Mouse (Mus musculus) stomach, postnatal 0 days (tissue): Measurements from ENCODE around the gene Bdkrb1. TPM values are rescaled to one million over a fixed set of nuclear protein-coding genes. Genes with fewer than 3 reads are reported as not detected.

Source experiments
- ATAC-seq: fragments of 200-750 bp; cut with Nextera tagmentation; 2 replicates; pipeline ENCODE4 v1.8.0; 2017; ENCODE audit not compliant: low FRiP score, low TSS enrichment
- DNase-seq: peaks from one replicate; pipeline ENCODE4 v3.0.0-alpha.2; 2016; ENCODE audit warnings: low spot score
- H3K27ac ChIP-seq: fragments of 300-500 bp; sonication (generic); replicated peaks from 2 replicates; pipeline ENCODE4 v1.5.1; 2014; ENCODE audit warnings: mild to moderate bottlenecking, control low read depth
- H3K27me3 ChIP-seq: fragments of 300-500 bp; sonication (generic); 2 replicates; pipeline ENCODE4 v1.6.1; 2014; ENCODE audit warnings: low read length; ENCODE audit not compliant: control insufficient read depth, insufficient read depth
- H3K36me3 ChIP-seq: fragments of 300-500 bp; sonication (generic); 2 replicates; pipeline ENCODE4 v1.6.1; 2014; ENCODE audit warnings: low read length, mixed read lengths; ENCODE audit not compliant: control insufficient read depth, insufficient read depth
- H3K4me1 ChIP-seq: fragments of 300-500 bp; sonication (generic); replicated peaks from 2 replicates; pipeline ENCODE4 v1.6.1; 2014; ENCODE audit warnings: antibody characterized with exemption; ENCODE audit not compliant: control insufficient read depth, insufficient read depth
- H3K4me2 ChIP-seq: fragments of 300-500 bp; sonication (generic); replicated peaks from 2 replicates; pipeline ENCODE4 v1.6.1; 2014; ENCODE audit warnings: low read depth, mild to moderate bottlenecking, control low read depth, moderate library complexity
- H3K4me3 ChIP-seq: fragments of 300-500 bp; sonication (generic); 2 replicates; pipeline ENCODE4 v1.5.1; 2014; ENCODE audit warnings: low read depth, low read length, control low read depth
- H3K9ac ChIP-seq: fragments of 300-500 bp; sonication (generic); 2 replicates; pipeline ENCODE4 v1.6.1; 2014; ENCODE audit warnings: mild to moderate bottlenecking, low read length, control low read depth, mixed read lengths
- H3K9me3 ChIP-seq: fragments of 300-500 bp; sonication (generic); 2 replicates; pipeline ENCODE4 v1.6.1; 2016; ENCODE audit warnings: low read length; ENCODE audit not compliant: control insufficient read depth
- CTCF ChIP-seq: IDR thresholded peaks from 2 replicates; pipeline ENCODE4 v1.5.1; 2016; ENCODE audit warnings: antibody characterized with exemption, low read depth, mild to moderate bottlenecking, moderate library complexity
- EP300 ChIP-seq: optimal IDR thresholded peaks from 2 replicates; pipeline ENCODE3; 2016; ENCODE audit warnings: antibody characterized with exemption
- WGBS: fragments of 180-500 bp; shearing (Covaris S2); extraction: QIAGEN DNeasy Blood & Tissue Kit; methylation state at CpG from one replicate; pipeline ENCODE4 v1.1.7; 2014; 5-methylcytosine and 5-hydroxymethylcytosine counted together
- polyA plus RNA-seq: library from polyadenylated mRNA; unstranded; fragments of >200 nt; fragmentation: Nextera tagmentation; extraction: Ambion mirVana; gene quantifications from 2 replicates; pipeline ENCODE4 v1.2.1, GENCODE M21; 2015

Bdkrb1 gene
- polyA plus RNA-seq, 1 experiment from 2014 or later, result 1.8 TPM

- DNase-seq, result no peak
- no peaks in the 10 kb centered on the region for H3K27me3 ChIP-seq
- TF ChIP-seq CTCF (no peak), EP300 (no peak)
- H3K4me1 ChIP-seq, result no peaks in the 10 kb centered on the region; the same call in 1 of the 2 replicates
- no peak overlapping the region for H3K9ac ChIP-seq
- no peaks in the 10 kb centered on the region for H3K9me3 ChIP-seq
- no peak overlapping the region for H3K4me2 ChIP-seq
- H3K4me3 ChIP-seq, result no peak overlapping the region
- 0 out of 2 replicates have a peak overlapping the region, but pooled peaks have one; percentile 67 for H3K27ac ChIP-seq
- WGBS, result 80% methylated on average over 2 of the region's 2 CpGs
- ATAC-seq, result no peak
- no peaks in the 10 kb centered on the region for H3K36me3 ChIP-seq
Observed at GRCm38 (mm10) chr12:105572622-105573021, 30.3 kb upstream of the Bdkrb1 start.

GRCm38 (mm10) chr12:105574356-105574755 is 28.5 kb upstream of the Bdkrb1 start:
- no peak overlapping the region for H3K4me3 ChIP-seq
- no peaks in the 10 kb centered on the region for H3K27me3 ChIP-seq
- ATAC-seq (no peak), DNase-seq (no peak)
- no peaks in the 10 kb centered on the region; the same call in 1 of the 2 replicates for H3K4me1 ChIP-seq
- no peak overlapping the region for H3K9ac ChIP-seq
- TF ChIP-seq EP300, result no peak
- no peak for TF ChIP-seq CTCF
- H3K9me3 ChIP-seq, result no peaks in the 10 kb centered on the region
- H3K4me2 ChIP-seq, result no peak overlapping the region
- whole genome bisulfite sequencing, result 81% methylated on average over 4 of the region's 4 CpGs
- H3K36me3 ChIP-seq, result no peaks in the 10 kb centered on the region
- no peak overlapping the region; the same call in 1 of the 2 replicates for H3K27ac ChIP-seq

GRCm38 (mm10) chr12:105580490-105580889 is 22.4 kb upstream of the Bdkrb1 start:
- 72% methylated on average over 17 of the region's 17 CpGs for WGBS
- Histone ChIP-seq H3K9ac (no peak overlapping the region), H3K4me1 (peaks cover 2% of the 10 kb centered on the region; the same call in 1 of the 2 replicates), H3K27me3 (no peaks in the 10 kb centered on the region), H3K4me3 (no peak overlapping the region), H3K27ac (0 out of 2 replicates have a peak overlapping the region, but pooled peaks have one; percentile 13), H3K36me3 (no peaks in the 10 kb centered on the region), H3K4me2 (no peak overlapping the region), H3K9me3 (no peaks in the 10 kb centered on the region)
- no peak for ATAC-seq
- TF ChIP-seq CTCF (no peak), EP300 (no peak)
- DNase-seq, result no peak

GRCm38 (mm10) chr12:105582486-105582885 is 20.4 kb upstream of the Bdkrb1 start:
- WGBS, result 60% methylated on average over 9 of the region's 9 CpGs
- no peak for ATAC-seq

GRCm38 (mm10) chr12:105583484-105583883 is 19.4 kb upstream of the Bdkrb1 start:
- Histone ChIP-seq H3K4me3 (no peak overlapping the region), H3K4me1 (peaks cover 2% of the 10 kb centered on the region; the same call in 1 of the 2 replicates), H3K27ac (no peak overlapping the region; the same call in 1 of the 2 replicates), H3K4me2 (no peak overlapping the region; the same call in 1 of the 2 replicates), H3K36me3 (no peaks in the 10 kb centered on the region), H3K9me3 (no peaks in the 10 kb centered on the region), H3K27me3 (no peaks in the 10 kb centered on the region), H3K9ac (no peak overlapping the region)
- 18% methylated on average over 2 of the region's 2 CpGs for WGBS
- peak; percentile 30 for TF ChIP-seq CTCF
- TF ChIP-seq EP300, result no peak
- ATAC-seq (peak; percentile 58), DNase-seq (peak; percentile 77)

More at GRCm38 (mm10) chr12:105582486-105582885, 20.4 kb upstream of the Bdkrb1 start:
- Histone ChIP-seq H3K27me3 (no peaks in the 10 kb centered on the region), H3K27ac (no peak overlapping the region), H3K4me2 (no peak overlapping the region), H3K9me3 (no peaks in the 10 kb centered on the region), H3K4me1 (peaks cover 2% of the 10 kb centered on the region; the same call in 1 of the 2 replicates), H3K36me3 (no peaks in the 10 kb centered on the region), H3K4me3 (no peak overlapping the region), H3K9ac (no peak overlapping the region)
- no peak for DNase-seq
- TF ChIP-seq EP300, result no peak
- no peak for TF ChIP-seq CTCF

GRCm38 (mm10) chr12:105584851-105585250 is 18.0 kb upstream of the Bdkrb1 start:
- no peak overlapping the region for H3K4me3 ChIP-seq
- no peak overlapping the region for H3K9ac ChIP-seq
- DNase-seq, result peak; percentile 73
- peak; percentile 71 for ATAC-seq
- H3K4me2 ChIP-seq, result no peak overlapping the region
- H3K9me3 ChIP-seq, result no peaks in the 10 kb centered on the region
- TF ChIP-seq CTCF (peak; percentile 98), EP300 (no peak)
- H3K27me3 ChIP-seq, result no peaks in the 10 kb centered on the region
- no peaks in the 10 kb centered on the region for H3K36me3 ChIP-seq
- WGBS, result 26% methylated on average over 11 of the region's 12 CpGs
- peaks cover 2% of the 10 kb centered on the region; the same call in 1 of the 2 replicates for H3K4me1 ChIP-seq
- no peak overlapping the region for H3K27ac ChIP-seq
